Mouse (Mus musculus) G1E (cell line): Measurements from ENCODE around the gene Pds5a.

Source experiments
- CTCF ChIP-seq: IDR thresholded peaks from 2 replicates; pipeline ENCODE4 v1.5.1; 2012; ENCODE audit warnings: low read depth, low read length, inconsistent platforms, mixed read lengths
- GATA1 ChIP-seq: IDR thresholded peaks from 2 replicates; pipeline ENCODE4 v1.6.1; 2012; ENCODE audit warnings: borderline replicate concordance, low read length, inconsistent platforms, mixed read lengths
- TAL1 ChIP-seq: conservative IDR thresholded peaks from 2 replicates; pipeline ENCODE4 v1.6.1; 2012; ENCODE audit warnings: low read depth, low read length, inconsistent platforms, mixed read lengths

DNA sequence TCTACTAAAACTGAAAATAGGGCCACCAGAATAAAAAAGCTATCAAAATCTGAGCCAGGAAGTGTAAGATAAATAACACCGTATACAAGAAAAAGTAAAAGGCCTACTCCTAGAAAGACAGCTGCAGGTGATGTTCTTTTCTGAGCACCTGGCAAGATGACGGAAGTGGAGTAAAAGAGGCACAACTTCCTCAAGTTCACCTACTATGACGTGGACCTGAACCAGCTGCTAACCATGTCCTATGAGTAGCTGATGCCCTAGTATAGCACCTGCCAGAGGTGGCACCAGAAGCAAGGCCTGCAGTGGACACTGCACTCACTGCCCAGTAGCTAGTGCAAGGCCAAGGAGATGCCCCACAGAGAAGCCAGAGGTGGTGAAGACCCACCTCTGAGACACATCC, 9.3 kb downstream of the Pds5a start:
- no peak for TF ChIP-seq CTCF
- no peak for TF ChIP-seq TAL1
- TF ChIP-seq GATA1 = no peak
